ENCODE assay signal across 8 mouse cellular contexts in genomic region chr19:46392018-46392417, GRCm38 (mm10). TPM values are rescaled to one million over a fixed set of nuclear protein-coding genes. Genes with fewer than 3 reads are reported as not detected.
DNase-seq lines count a peak whose midpoint lies in the region; ATAC-seq and TF ChIP-seq lines count a peak whose summit lies in the region.
"Had no signal": no experiment of that assay in that cellular context is flagged by ENCODE, and none has a peak within 500 bp of the region (broad histone marks: within the 10 kb centered on the region; RNA-seq: fewer than 3 reads in every experiment).

No protein-coding gene starts in this region.

- no peak overlapping the region for H3K4me3 ChIP-seq in kidney, embryonic 14.5 days (ENCODE audit: low read length)
- H3K4me3 ChIP-seq in liver, adult 2 months (ENCODE audit: insufficient read depth, low read depth, low read length) = no peak overlapping the region
- H3K4me3 ChIP-seq: erythroblast, embryonic 14.5 days had no signal

- TF ChIP-seq CTCF in liver, adult 2 months (IDR thresholded peaks at IDR 0.05; ENCODE audit: low read depth, low read length) = peak; percentile 53; the same call in 1 of the 2 replicates

- WGBS in kidney, embryonic 14.5 days = 32% methylated on average over 4 of the region's 4 CpGs
- WGBS in liver, adult 2 months = 38% methylated on average over 4 of the region's 4 CpGs

- DNase-seq in kidney, adult 11 months = peak; percentile 37
- peak; percentile 73 for DNase-seq in ES-CJ7 (ENCODE audit: low read depth, low spot score)
- peak; percentile 83 for DNase-seq in R1 (ENCODE audit: low read depth, low spot score)
- peak; percentile 14 for DNase-seq in liver, adult 2 months (ENCODE audit: extremely low read depth, low read depth, low spot score)
- DNase-seq in right cerebral cortex, postnatal 4 days = no peak
- no peak for DNase-seq in frontal cortex, postnatal 25 days (ENCODE audit: low spot score in 2 of 2)

- peaks cover 15% of the 10 kb centered on the region for H3K4me1 ChIP-seq in kidney, embryonic 14.5 days (ENCODE audit: control insufficient read depth, insufficient read depth, low read length)
- peaks cover 5% of the 10 kb centered on the region for H3K4me1 ChIP-seq in liver, adult 2 months (ENCODE audit: control insufficient read depth, insufficient read depth, low read length)

- H3K79me2 ChIP-seq in liver, adult 2 months (ENCODE audit: control insufficient read depth, insufficient read depth, low read length) = peaks cover 30% of the 10 kb centered on the region

- no peaks in the 10 kb centered on the region for H3K9me3 ChIP-seq in kidney, embryonic 14.5 days (ENCODE audit: control insufficient read depth, low read length)

- no peaks in the 10 kb centered on the region for H3K27me3 ChIP-seq in kidney, embryonic 14.5 days (ENCODE audit: control insufficient read depth, insufficient read depth, low read length)
- no peaks in the 10 kb centered on the region for H3K27me3 ChIP-seq in liver, adult 2 months (ENCODE audit: control insufficient read depth, insufficient read depth, low read length)

- no peak for ATAC-seq in kidney, embryonic 14.5 days (ENCODE audit: low FRiP score, low TSS enrichment)

- TF ChIP-seq POLR2A in liver, adult 2 months (IDR thresholded peaks at IDR 0.05; ENCODE audit: extremely low read depth, insufficient read depth, low read length) = no peak

- H3K36me3 ChIP-seq in kidney, embryonic 14.5 days (ENCODE audit: control insufficient read depth, insufficient read depth, low read length) = peaks cover 5% of the 10 kb centered on the region
- peaks cover 9% of the 10 kb centered on the region for H3K36me3 ChIP-seq in liver, adult 2 months (ENCODE audit: control insufficient read depth, insufficient read depth, low read length)

- H3K9ac ChIP-seq in kidney, embryonic 14.5 days (ENCODE audit: low read depth, low read length) = no peak overlapping the region
- no peak overlapping the region for H3K9ac ChIP-seq in liver, adult 2 months (ENCODE audit: low read depth, low read length)

- no peak overlapping the region for H3K4me2 ChIP-seq in kidney, embryonic 14.5 days (replicated peaks; ENCODE audit: low read depth, low read length)

- no peak overlapping the region for H3K27ac ChIP-seq in kidney, embryonic 14.5 days (ENCODE audit: low read depth, low read length)
- H3K27ac ChIP-seq in liver, adult 2 months (replicated peaks; ENCODE audit: insufficient read depth, low read depth, low read length) = no peak overlapping the region

RNA-seq across cellular contexts. Expression of gene Actr1a, which starts 3.5 kb away (rescaled TPM):
- polyA plus RNA-seq in kidney, embryonic 14.5 days (2014; fragmentation: Nextera tagmentation; extraction: Ambion mirVana) = 78.5 and 134 TPM in 2 replicates
- 29.7 and 32.5 TPM in 2 replicates for total RNA-seq in liver, adult 2 months (2014; rRNA removed)
- polyA plus RNA-seq in liver, adult 2 months (2012; rRNA removed) = 40.9 and 46.2 TPM in 2 replicates

RNA-seq across cellular contexts. Expression of gene Sufu, which starts 4.7 kb away (rescaled TPM):
- polyA plus RNA-seq in kidney, embryonic 14.5 days (2014; fragmentation: Nextera tagmentation; extraction: Ambion mirVana) = 28.1 and 48.8 TPM in 2 replicates
- total RNA-seq in liver, adult 2 months (2014; rRNA removed) = 1.1 and 2.3 TPM in 2 replicates
- 2.8 and 3.2 TPM in 2 replicates for polyA plus RNA-seq in liver, adult 2 months (2012; rRNA removed)

RNA-seq across cellular contexts. Expression of gene 2310034G01Rik, which starts 41.9 kb away (rescaled TPM):
- polyA plus RNA-seq in kidney, embryonic 14.5 days (2014; fragmentation: Nextera tagmentation; extraction: Ambion mirVana) = 2.7 and 3.5 TPM in 2 replicates
- 0.09 and 0.40 TPM in 2 replicates for total RNA-seq in liver, adult 2 months (2014; rRNA removed)
- 0.10 and 0.25 TPM in 2 replicates for polyA plus RNA-seq in liver, adult 2 months (2012; rRNA removed)
- polyA plus RNA-seq: erythroblast, embryonic 14.5 days had no signal

RNA-seq across cellular contexts. Expression of gene Mfsd13a, which starts 51.1 kb away (rescaled TPM):
- 7.9 and 10.8 TPM in 2 replicates for polyA plus RNA-seq in kidney, embryonic 14.5 days (2014; fragmentation: Nextera tagmentation; extraction: Ambion mirVana)
- total RNA-seq in liver, adult 2 months (2014; rRNA removed) = 1.2 and 1.3 TPM in 2 replicates
- 17.9 and 22.0 TPM in 2 replicates for polyA plus RNA-seq in liver, adult 2 months (2012; rRNA removed)

RNA-seq across cellular contexts. Expression of gene Cuedc2, which starts 53.5 kb away (rescaled TPM):
- 164 and 165 TPM in 2 replicates for polyA plus RNA-seq in kidney, embryonic 14.5 days (2014; fragmentation: Nextera tagmentation; extraction: Ambion mirVana)
- 19.5 and 21.7 TPM in 2 replicates for total RNA-seq in liver, adult 2 months (2014; rRNA removed)
- 24.6 and 25.1 TPM in 2 replicates for polyA plus RNA-seq in liver, adult 2 months (2012; rRNA removed)

Comparison
In these comparisons a context has a peak if more than half of its experiments do, and no peak if none do; other contexts are left out.
1. DNase-seq: peak in kidney, adult 11 months (single experiment), ES-CJ7 (single experiment), R1 (single experiment) and liver, adult 2 months (single experiment); none in right cerebral cortex, postnatal 4 days (single experiment) and frontal cortex, postnatal 25 days (0 of 2).